Mouse (Mus musculus) lung, postnatal 0 days (tissue): ENCODE results near the gene Fuz.

Source experiments
- CTCF ChIP-seq: IDR thresholded peaks from 2 replicates; pipeline ENCODE4 v1.5.1; 2016; ENCODE audit warnings: antibody characterized with exemption, mild to moderate bottlenecking
- EP300 ChIP-seq: IDR thresholded peaks from 2 replicates; pipeline ENCODE4 v1.6.1; 2016; ENCODE audit warnings: antibody characterized with exemption, mild to moderate bottlenecking, control low read depth

GRCm38 (mm10) chr7:44915314-44915713, 19.4 kb downstream of the Fuz start:
- TF ChIP-seq CTCF (no peak), EP300 (no peak)
